Mouse (Mus musculus) embryo, embryonic 11.5 days (tissue): ENCODE data around the gene Sult2a5.

Experiments used
- DNase-seq: peaks from one replicate; pipeline ENCODE4 v3.0.0-alpha.2; 2012; ENCODE audit warnings: low read depth, low spot score

Gene Sult2a5

DNA sequence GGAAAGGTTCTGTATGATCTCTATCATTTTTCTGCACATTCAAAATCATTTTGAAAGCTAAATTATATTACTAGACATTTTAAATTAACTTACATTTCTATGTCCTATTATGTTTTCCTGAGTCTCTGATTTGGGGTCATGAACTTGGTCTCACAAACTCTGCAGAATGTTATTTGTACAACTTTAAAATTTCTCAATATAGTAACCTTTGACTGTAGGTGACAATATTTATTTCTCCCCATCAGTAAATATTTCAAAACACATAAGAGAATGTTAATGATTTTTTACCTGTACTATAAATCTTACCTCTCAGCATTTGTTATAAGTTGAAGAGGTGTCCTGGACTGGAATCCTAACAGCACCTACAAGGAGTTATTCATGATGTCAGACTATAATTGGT, at the start of gene Sult2a5:
Gene Sult2a5 (plus strand): TSS at position 301 of the 400 bp plus-strand sequence.
- DNase-seq: no peak
